Mouse (Mus musculus) ovary, postnatal 36 days (tissue): Measurements from ENCODE around the gene Brdt.

Experiments used
- DNase-seq: peaks from one replicate; pipeline ENCODE4 v3.0.0; 2022; ENCODE audit warnings: low spot score, mixed read lengths

Brdt gene

GRCm38 (mm10) chr5:107330916-107331421 is at the start of gene Brdt:
Gene Brdt (plus strand): TSS chr5:107331159.
- no peak for DNase-seq

DNA sequence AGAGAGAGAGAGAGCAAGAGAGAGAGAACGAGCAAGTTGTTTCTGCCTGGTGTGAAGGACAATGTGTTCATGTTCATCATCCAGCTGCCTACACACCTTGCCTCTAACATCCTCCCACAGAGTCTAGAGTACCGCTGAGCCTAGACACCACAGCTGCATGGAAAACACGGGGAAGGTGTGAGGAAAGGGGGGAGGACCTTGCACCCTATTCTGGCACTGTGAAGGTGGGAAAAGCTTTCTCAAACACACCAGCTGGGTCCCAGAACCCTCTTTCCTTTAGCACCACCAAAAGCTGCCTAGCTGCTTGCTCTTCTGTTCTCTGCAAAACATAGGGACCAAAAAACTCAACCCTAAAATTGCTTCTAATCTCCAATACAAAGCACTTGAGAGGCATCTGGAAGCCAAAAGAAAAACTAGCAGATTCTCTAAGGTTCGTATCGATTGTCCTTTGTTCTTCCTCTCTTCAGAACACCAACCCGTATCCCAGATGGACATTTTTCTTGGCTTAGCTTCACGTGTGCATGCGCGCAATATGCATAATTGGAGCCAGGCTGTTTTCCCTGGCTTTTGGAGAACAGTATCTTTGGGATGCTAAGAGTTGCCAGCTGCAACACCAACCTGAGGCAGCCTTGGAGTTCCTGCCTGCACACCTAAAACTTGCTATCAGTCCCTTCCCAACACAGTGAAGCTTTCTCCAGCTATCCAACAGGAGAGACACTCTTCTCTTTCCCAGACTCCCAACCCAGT is 48.2 kb upstream of the Brdt start:
- no peak for DNase-seq

- no peak for DNase-seq
Observed at GRCm38 (mm10) chr5:107283935-107284524, 46.9 kb upstream of the Brdt start.

DNA sequence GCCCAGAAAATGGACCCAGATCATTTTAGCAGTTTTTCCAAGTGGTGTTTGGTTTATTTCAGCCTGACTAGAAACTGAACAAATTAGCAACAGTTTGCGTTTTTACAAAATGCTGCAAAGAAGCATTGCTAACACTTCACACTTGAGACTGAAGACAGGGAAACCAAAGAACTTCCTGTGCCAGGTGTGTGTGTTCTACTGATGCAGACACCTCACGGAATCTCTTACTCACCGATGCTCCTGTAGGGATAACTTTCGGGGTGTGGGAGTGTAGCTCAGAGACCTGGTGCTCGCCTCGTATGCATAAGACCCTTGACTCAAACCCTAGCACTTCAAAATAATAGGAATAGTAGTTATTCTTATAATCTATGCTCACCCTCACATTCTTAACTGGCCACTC is 45.4 kb upstream of the Brdt start:
- no peak for DNase-seq

GRCm38 (mm10) chr5:107287254-107287907 is 43.6 kb upstream of the Brdt start:
- DNase-seq = peak; percentile 72

DNA sequence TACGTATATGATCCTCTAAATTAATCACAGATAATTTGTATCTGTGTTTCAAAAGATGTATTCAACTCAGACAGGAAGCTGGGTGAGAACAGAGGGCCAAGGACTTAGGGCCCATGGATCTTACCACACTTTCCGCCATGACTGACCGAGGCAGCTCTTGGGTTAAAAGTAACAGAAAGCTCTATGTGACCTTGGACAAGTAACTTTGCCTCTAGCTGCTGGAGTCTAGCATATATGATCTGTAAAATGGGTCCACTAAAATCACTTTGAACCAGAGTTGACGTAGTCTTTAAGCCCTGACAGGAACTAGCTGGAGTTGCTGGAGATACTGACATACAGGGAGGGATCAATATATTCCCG is 43.1 kb upstream of the Brdt start:
- no peak for DNase-seq

DNA sequence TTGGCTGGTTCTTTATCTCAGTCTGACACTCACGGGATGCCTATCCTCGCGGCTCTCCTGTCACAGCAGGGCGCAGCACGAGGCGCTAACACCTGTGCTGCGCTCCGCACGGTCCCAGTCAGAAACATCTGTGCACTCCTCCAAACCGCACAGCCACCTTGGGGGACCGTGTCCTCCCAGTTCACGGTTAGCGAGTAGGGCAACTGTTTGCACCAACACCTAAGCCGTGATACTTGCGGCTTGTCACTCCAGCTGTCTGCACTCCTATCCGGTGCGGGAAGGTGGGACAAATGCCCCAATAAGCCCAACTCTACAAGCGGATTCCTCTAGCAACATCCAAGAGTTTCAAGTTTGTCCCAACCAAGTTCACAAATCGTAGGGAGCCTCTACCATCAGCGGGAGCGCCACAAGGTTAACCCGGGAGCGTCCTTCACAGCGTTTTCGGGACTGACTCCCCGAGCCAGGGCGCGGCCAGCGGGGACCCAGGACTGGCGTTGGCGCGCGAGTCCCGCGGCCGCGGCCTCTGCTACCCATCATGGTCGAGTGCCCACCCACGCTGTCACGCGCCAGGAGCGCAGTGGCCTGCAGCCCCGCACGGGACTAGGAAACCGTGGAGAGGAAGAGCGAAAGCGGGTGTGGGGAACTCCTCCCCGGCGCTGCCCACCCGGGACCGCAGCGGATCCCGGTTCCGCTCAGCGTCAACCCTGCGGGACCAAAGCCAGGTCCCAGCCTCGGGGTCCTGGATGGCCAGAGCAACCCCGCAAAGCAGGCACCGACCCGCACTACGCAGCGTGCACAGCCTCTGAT is 42.3 kb upstream of the Brdt start:
- DNase-seq = peak; percentile 58

- DNase-seq = peak; percentile 88
Observed at GRCm38 (mm10) chr5:107289234-107289764, 41.7 kb upstream of the Brdt start, which contains the start of gene Tgfbr3. Gene Tgfbr3 (minus strand): TSS chr5:107289629.

DNA sequence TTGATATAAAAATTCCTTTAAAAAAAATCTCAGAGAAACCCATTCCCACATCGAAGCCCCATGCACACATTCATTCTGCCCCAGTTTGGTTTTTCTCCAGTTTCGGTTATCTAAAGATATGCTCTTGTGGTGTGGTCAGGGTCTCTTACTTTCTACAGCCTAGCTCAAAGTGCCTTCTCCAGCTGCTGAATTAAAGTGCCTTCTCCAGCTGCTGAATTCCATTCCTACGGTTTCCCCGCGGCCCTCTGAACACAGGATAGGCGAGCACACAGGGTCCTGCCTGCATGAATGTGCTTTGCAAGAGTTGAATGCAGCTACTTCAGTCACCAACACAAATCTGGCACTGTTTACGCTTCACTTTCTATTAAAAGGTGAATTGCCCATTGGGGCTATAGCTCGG is 41.0 kb upstream of the Brdt start:
- DNase-seq = no peak

DNA sequence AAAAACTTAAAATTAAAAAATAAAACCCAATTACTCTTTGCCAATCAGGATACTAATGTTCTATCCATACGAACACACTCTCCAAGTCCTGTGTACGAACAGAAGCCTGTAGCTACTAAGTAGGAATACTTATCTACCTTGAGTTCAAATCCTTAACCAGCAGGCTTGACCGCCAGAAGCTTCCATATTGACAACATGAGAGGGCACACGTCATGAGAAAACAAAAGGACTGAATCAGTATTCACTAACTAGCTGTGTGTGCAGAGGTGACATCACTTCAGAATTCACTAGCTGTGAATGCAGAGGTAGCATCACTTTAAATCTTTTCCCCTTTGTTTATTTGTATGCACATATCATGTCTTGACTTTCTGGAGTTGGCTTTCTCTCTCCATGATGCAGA is 36.9 kb upstream of the Brdt start:
- DNase-seq = no peak

DNA sequence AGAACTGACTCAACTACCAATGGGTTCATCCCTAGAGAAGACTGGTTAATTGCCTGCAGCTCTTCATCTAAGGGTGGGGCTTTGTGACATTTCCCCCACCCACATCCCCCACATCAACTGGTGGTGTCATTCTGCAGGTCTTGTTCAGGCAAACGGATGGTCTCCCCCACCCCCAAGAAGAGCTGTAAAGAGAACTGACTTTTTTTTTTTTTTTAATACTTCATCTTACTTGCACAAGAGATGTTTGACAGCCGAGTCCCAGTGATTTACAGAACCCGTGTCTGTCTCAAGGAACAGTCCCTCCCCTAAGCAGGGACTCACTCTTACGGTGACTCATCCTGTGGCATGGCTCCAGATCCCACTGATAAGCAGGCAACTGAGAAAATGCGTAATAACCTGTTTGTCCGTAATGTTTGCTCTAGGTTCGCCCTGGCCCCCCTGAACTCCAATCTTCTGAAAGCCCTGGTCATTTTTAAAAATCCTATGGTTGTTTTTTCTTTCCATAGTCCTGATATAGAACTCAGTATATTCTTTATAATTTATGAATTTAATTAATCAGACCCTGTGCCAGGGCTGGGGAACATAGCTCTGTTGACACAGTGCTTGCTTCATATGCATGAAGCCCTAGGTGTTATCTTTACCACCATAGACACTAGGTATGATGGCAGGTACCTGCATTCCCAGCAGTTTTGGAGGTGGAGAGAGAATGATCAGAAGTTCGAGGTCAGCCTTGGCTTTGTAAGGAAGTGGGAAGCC is 35.7 kb upstream of the Brdt start:
- DNase-seq = no peak

GRCm38 (mm10) chr5:107295817-107296511 is 35.0 kb upstream of the Brdt start:
- no peak for DNase-seq

DNA sequence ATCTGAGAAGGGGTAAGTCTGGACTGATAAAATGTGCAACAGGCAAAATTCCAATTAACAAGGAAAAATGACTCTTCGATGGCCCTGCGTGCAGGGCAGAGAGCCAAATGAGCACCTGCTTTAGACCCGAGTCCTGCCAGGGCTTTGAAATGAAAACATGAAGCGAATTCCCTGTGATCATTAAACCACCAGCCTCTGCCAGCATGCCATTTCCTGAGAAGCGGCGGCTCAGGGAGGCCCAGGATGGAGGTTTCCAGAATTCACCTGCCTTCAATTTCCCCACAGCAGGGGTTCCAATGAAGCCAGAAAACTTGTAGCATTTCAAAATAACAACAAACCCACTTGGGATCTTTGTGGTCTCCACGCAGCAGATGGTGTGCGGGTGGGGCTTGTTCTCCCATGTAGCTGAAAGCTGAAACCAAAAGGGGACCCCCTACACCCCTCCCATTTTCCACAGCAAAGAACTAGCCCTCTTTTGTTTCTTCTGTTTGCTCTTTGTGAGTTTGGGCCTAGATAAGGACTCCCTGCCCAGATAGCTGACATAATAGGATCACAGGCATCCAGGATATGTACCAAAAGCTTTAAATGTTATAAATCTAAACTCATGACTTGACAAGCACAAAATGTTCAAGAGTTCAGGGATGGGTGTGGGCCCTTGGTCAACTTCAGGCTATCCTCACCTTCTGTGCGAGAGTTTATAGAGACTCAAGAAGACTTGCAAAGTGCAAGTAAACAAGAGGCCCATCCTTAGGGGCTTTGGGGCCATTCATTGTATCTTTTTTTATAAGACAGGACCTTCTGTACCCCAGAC is 34.2 kb upstream of the Brdt start:
- no peak for DNase-seq

DNA sequence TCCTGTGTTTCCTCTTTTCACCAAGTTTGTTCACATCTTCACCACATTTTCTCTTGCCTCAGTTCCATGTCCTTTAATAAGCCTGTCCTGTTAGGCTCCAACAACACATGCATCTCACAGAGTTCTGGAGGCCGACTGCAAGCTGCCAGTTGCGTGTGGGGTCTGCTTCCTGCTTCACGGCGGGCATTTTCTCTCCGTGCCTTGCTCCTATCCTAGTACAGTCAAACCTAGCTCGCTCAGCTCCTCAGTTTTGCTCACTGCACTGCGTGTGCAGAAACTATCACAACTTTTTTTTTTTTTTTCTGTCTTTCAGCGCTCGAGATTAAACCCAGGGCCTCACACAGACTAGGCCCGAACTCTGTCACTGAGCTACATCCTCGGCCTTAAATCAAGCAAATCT is 32.1 kb upstream of the Brdt start:
- DNase-seq = no peak

DNA sequence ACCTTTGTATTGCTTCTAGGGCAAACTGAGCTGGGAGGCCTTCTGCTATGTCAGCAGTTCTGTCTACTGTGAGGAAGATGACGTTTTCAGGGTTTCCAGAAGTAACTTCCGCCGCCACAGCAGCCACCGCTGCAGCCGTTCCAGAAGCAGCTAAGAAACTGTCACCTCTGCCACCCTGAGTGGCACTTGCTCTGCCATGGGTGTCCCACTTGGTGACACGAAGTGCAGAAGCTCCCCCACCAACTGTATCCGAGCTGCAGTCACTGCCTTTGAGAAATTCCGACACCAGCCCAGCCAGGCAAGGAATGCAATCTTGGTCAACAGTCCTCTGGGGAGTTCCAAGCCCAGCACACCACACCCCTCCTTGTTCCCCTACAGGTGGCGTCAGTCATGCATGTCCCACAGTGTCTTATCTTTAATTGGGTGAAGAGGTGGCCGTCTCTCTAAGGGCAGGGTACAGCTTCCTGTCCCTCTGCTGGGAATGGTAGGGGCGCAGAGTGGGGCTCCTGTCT is 27.6 kb upstream of the Brdt start:
- no peak for DNase-seq

DNA sequence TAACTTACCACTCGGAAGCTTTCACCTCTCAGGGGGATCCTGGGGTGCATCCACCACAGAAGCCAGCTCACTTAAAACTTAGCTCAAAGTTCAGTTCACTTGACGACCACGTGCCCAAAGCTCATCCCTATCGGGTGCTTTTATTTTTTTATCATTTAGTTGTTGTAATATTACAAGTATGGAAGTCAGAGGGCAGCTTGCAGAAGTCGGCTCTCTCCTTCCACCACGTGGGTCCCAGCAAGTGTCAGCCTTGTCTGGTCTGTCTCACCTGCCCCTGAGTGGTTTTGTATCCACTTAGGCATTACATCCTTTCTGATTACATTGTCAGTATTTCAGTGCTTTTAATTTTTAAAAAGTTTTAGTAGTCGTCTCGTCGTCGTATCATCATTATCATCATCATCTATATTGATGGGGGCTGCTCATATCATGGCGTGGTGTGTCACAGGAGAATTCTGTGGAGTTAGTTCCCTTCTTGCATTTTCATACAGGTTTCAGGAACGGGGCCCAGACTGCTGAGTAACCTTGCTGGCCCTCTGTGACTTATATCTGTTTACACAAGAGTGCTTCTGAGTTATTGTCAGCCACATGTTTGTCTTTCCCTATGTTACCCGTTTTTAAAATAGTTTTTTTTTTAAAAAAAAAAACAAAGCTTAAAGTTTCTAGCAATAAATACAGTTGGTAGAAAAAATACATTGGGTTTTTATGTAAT is 26.7 kb upstream of the Brdt start:
- no peak for DNase-seq

- DNase-seq = no peak
Observed at GRCm38 (mm10) chr5:107307432-107307831, 23.5 kb upstream of the Brdt start.

DNA sequence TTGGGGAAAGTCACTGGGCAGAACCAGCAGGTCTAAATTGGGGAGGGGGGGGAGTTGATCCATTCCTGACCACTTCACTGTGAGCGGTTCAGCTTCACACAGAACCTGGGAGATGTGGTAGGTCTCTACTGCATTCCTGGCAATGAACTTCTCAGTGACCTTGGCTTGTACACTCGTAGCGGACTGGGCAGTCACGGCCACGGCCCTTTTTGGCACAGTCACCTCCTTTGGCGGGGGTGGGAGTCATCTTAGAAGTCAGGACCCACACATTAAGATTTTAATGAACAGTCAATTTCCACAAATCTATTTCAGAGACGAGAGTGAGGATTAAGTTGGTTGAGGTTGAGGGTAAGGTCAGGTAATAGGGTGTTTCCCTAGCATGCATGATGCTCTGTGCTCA is 13.8 kb upstream of the Brdt start:
- DNase-seq = no peak

GRCm38 (mm10) chr5:107320703-107321102 is 10.3 kb upstream of the Brdt start:
- DNase-seq = no peak
